Mouse (Mus musculus): ENCODE measurements around the gene Olfr373. TPM values are rescaled to one million over a fixed set of nuclear protein-coding genes. Genes with fewer than 3 reads are reported as not detected.
A peak's percentile ranks its signal among the peaks of the same experiment; 100 is the strongest.
"Not testable (repeated sequence)": the region's sequence is repeated elsewhere in the genome, so short reads cannot be mapped to it uniquely, and the experiment has no call there.

Olfr373 gene
- polyA plus RNA-seq, 1 experiment from 2014 or later, result 0.05 TPM

GRCm38 (mm10) chr8:72112486-72112885 is 29.5 kb downstream of the Olfr373 start:
- Histone ChIP-seq H3K4me3 (replicated peaks) (no peak overlapping the region), H3K4me1 (no peaks in the 10 kb centered on the region), H3K36me3 (no peaks in the 10 kb centered on the region), H3K9me3 (replicated peaks) (no peaks in the 10 kb centered on the region), H3K9ac (no peak overlapping the region), H3K27me3 (no peaks in the 10 kb centered on the region), H3K27ac (no peak overlapping the region), H3K4me2 (no peak overlapping the region)
- WGBS, result 65% methylated on average over 3 of the region's 3 CpGs
- no peak for ATAC-seq (replicated peaks; ENCODE audit: low FRiP score)

- Histone ChIP-seq H3K4me2 (no peak overlapping the region), H3K27ac (no peak overlapping the region), H3K4me3 (replicated peaks) (no peak overlapping the region), H3K36me3 (no peaks in the 10 kb centered on the region), H3K4me1 (no peaks in the 10 kb centered on the region), H3K9ac (no peak overlapping the region), H3K9me3 (replicated peaks) (no peaks in the 10 kb centered on the region), H3K27me3 (no peaks in the 10 kb centered on the region)
- no peak for ATAC-seq (replicated peaks; ENCODE audit: low FRiP score)
- WGBS, result 87% methylated on average over 2 of the region's 2 CpGs
Measured at GRCm38 (mm10) chr8:72115202-72115601, 32.2 kb downstream of the Olfr373 start.

- H3K36me3 ChIP-seq, result no peaks in the 10 kb centered on the region
- no peak overlapping the region for H3K4me2 ChIP-seq
- H3K27me3 ChIP-seq, result no peaks in the 10 kb centered on the region
- H3K27ac ChIP-seq, result no peak overlapping the region
- no peak for ATAC-seq (replicated peaks; ENCODE audit: low FRiP score)
- no peaks in the 10 kb centered on the region for H3K4me1 ChIP-seq
- no peak overlapping the region for H3K4me3 ChIP-seq (replicated peaks)
- no peaks in the 10 kb centered on the region for H3K9me3 ChIP-seq (replicated peaks)
- H3K9ac ChIP-seq, result no peak overlapping the region
- 54% methylated on average over 4 of the region's 4 CpGs for WGBS
Measured at GRCm38 (mm10) chr8:72118616-72119015, 35.6 kb downstream of the Olfr373 start.

GRCm38 (mm10) chr8:72121486-72121885 is 38.5 kb downstream of the Olfr373 start:
- not testable (repeated sequence) for H3K4me2 ChIP-seq; ATAC-seq (replicated peaks; ENCODE audit: low FRiP score)
- 61% methylated on average over 3 of the region's 3 CpGs for WGBS

GRCm38 (mm10) chr8:72121997-72122396 is 39.0 kb downstream of the Olfr373 start:
- H3K27ac ChIP-seq, result no peak overlapping the region
- no peak for ATAC-seq (replicated peaks; ENCODE audit: low FRiP score)
- no peak overlapping the region for H3K4me3 ChIP-seq (replicated peaks)
- no peak overlapping the region for H3K4me2 ChIP-seq
- H3K27me3 ChIP-seq, result no peaks in the 10 kb centered on the region
- H3K36me3 ChIP-seq, result no peaks in the 10 kb centered on the region
- no peaks in the 10 kb centered on the region for H3K4me1 ChIP-seq
- WGBS, result 83% methylated on average over 1 of the region's 1 CpGs
- no peak overlapping the region for H3K9ac ChIP-seq
- H3K9me3 ChIP-seq (replicated peaks), result no peaks in the 10 kb centered on the region

More at GRCm38 (mm10) chr8:72121486-72121885, 38.5 kb downstream of the Olfr373 start:
- H3K4me3 ChIP-seq (replicated peaks); H3K27ac ChIP-seq; H3K9ac ChIP-seq; H3K9me3 ChIP-seq (replicated peaks); H3K36me3 ChIP-seq; H3K4me1 ChIP-seq; H3K27me3 ChIP-seq: not testable (repeated sequence)

GRCm38 (mm10) chr8:72127834-72128233 is 44.9 kb downstream of the Olfr373 start:
- Histone ChIP-seq H3K9ac (no peak overlapping the region), H3K27me3 (no peaks in the 10 kb centered on the region), H3K9me3 (replicated peaks) (no peaks in the 10 kb centered on the region), H3K36me3 (no peaks in the 10 kb centered on the region), H3K4me3 (replicated peaks) (no peak overlapping the region), H3K4me1 (peaks cover 13% of the 10 kb centered on the region), H3K27ac (no peak overlapping the region), H3K4me2 (no peak overlapping the region)
- 82% methylated on average over 1 of the region's 1 CpGs for WGBS
- no peak for ATAC-seq (replicated peaks; ENCODE audit: low FRiP score)

GRCm38 (mm10) chr8:72131251-72131650 is 48.3 kb downstream of the Olfr373 start:
- WGBS, result 68% methylated on average over 2 of the region's 2 CpGs
- Histone ChIP-seq H3K27ac (peak overlapping the region; percentile 48), H3K27me3 (no peaks in the 10 kb centered on the region), H3K9ac (no peak overlapping the region), H3K4me2 (no peak overlapping the region), H3K4me3 (replicated peaks) (no peak overlapping the region), H3K9me3 (replicated peaks) (no peaks in the 10 kb centered on the region), H3K36me3 (no peaks in the 10 kb centered on the region), H3K4me1 (peaks cover 31% of the 10 kb centered on the region)
- no peak for ATAC-seq (replicated peaks; ENCODE audit: low FRiP score)

- Histone ChIP-seq H3K27me3 (no peaks in the 10 kb centered on the region), H3K27ac (peak overlapping the region; percentile 48), H3K4me1 (peaks cover 32% of the 10 kb centered on the region), H3K36me3 (no peaks in the 10 kb centered on the region), H3K4me2 (no peak overlapping the region), H3K4me3 (replicated peaks) (no peak overlapping the region), H3K9me3 (replicated peaks) (no peaks in the 10 kb centered on the region), H3K9ac (no peak overlapping the region)
- 67% methylated on average over 2 of the region's 2 CpGs for WGBS
- ATAC-seq (replicated peaks; ENCODE audit: low FRiP score), result no peak
Measured at GRCm38 (mm10) chr8:72131901-72132300, 48.9 kb downstream of the Olfr373 start.

GRCm38 (mm10) chr8:72132417-72132816 is 49.4 kb downstream of the Olfr373 start:
- Histone ChIP-seq H3K4me3 (replicated peaks) (no peak overlapping the region), H3K27me3 (no peaks in the 10 kb centered on the region), H3K4me2 (no peak overlapping the region), H3K9ac (no peak overlapping the region), H3K4me1 (peaks cover 37% of the 10 kb centered on the region), H3K27ac (peak overlapping the region; percentile 100; the same call in 1 of the 2 replicates), H3K9me3 (replicated peaks) (no peaks in the 10 kb centered on the region), H3K36me3 (no peaks in the 10 kb centered on the region)
- 72% methylated on average over 1 of the region's 1 CpGs for WGBS
- no peak for ATAC-seq (replicated peaks; ENCODE audit: low FRiP score)

GRCm38 (mm10) chr8:72132891-72133290 is 49.9 kb downstream of the Olfr373 start:
- peak overlapping the region; percentile 100 for H3K27ac ChIP-seq
- H3K4me1 ChIP-seq, result peaks cover 41% of the 10 kb centered on the region
- no peak overlapping the region for H3K4me3 ChIP-seq (replicated peaks)
- no peaks in the 10 kb centered on the region for H3K9me3 ChIP-seq (replicated peaks)
- no peak overlapping the region for H3K4me2 ChIP-seq
- H3K9ac ChIP-seq, result no peak overlapping the region
- ATAC-seq (replicated peaks; ENCODE audit: low FRiP score), result no peak
- H3K27me3 ChIP-seq, result no peaks in the 10 kb centered on the region
- no peaks in the 10 kb centered on the region for H3K36me3 ChIP-seq
- WGBS, result 48% methylated on average over 1 of the region's 1 CpGs

GRCm38 (mm10) chr8:72133507-72133906 is 50.5 kb downstream of the Olfr373 start:
- Histone ChIP-seq H3K9ac (no peak overlapping the region), H3K27me3 (no peaks in the 10 kb centered on the region), H3K4me1 (peaks cover 47% of the 10 kb centered on the region), H3K27ac (peak overlapping the region; percentile 100), H3K4me3 (replicated peaks) (no peak overlapping the region), H3K4me2 (no peak overlapping the region), H3K9me3 (replicated peaks) (no peaks in the 10 kb centered on the region), H3K36me3 (peaks cover 4% of the 10 kb centered on the region)
- 33% methylated on average over 1 of the region's 1 CpGs for WGBS
- no peak for ATAC-seq (replicated peaks; ENCODE audit: low FRiP score)

- peak within 1 kb of the TSS; percentile 83 for H3K4me2 ChIP-seq
- H3K9ac ChIP-seq, result peak within 1 kb of the TSS; percentile 88
- WGBS, result under 1% methylated on average over 48 of the region's 49 CpGs
- H3K27ac ChIP-seq, result peak within 1 kb of the TSS; percentile 100
- peaks cover 49% of the 10 kb centered on the region for H3K4me1 ChIP-seq
- no peaks in the 10 kb centered on the region for H3K9me3 ChIP-seq (replicated peaks)
- H3K36me3 ChIP-seq, result peaks cover 18% of the 10 kb centered on the region
- H3K27me3 ChIP-seq, result no peaks in the 10 kb centered on the region
- peak; percentile 89 for ATAC-seq (replicated peaks; ENCODE audit: low FRiP score)
- peak within 1 kb of the TSS; percentile 59 for H3K4me3 ChIP-seq (replicated peaks)
Measured at GRCm38 (mm10) chr8:72134756-72135445, 51.9 kb downstream of the Olfr373 start, which contains the start of gene Tpm4. Gene Tpm4, plus strand, starts transcription at chr8:72134975.
